Mouse (Mus musculus) liver, embryonic 13.5 days (tissue): ENCODE measurements at regions not wholly inside any gene's neighbourhood (a gene's known extent, or its start where the extent isn't known, plus 50 kb on each side); places are given as distances from the start of the nearest gene placed in this dataset.

ENCODE experiments used
- ATAC-seq: fragments of 200-750 bp; cut with Nextera tagmentation; 2 replicates; pipeline ENCODE4 v1.8.0; 2017; ENCODE audit warnings: low read depth, mild to moderate bottlenecking, moderate number of reproducible peaks, moderate library complexity
- DNase-seq: peaks from one replicate; pipeline ENCODE4 v3.0.0; 2022
- H3K27ac ChIP-seq: fragments of 300-500 bp; sonication (generic); 2 replicates; pipeline ENCODE4 v1.5.1; 2015; ENCODE audit warnings: moderate library complexity, mild to moderate bottlenecking, inconsistent platforms
- H3K27me3 ChIP-seq: fragments of 300-500 bp; sonication (generic); 2 replicates; pipeline ENCODE4 v1.6.1; 2015; ENCODE audit warnings: mild to moderate bottlenecking, inconsistent platforms
- H3K36me3 ChIP-seq: fragments of 300-500 bp; sonication (generic); 2 replicates; pipeline ENCODE4 v1.6.1; 2015; ENCODE audit warnings: mild to moderate bottlenecking, inconsistent platforms
- H3K4me1 ChIP-seq: fragments of 300-500 bp; sonication (generic); replicated peaks from 2 replicates; pipeline ENCODE4 v1.6.1; 2015; ENCODE audit warnings: inconsistent platforms
- H3K4me2 ChIP-seq: fragments of 300-500 bp; sonication (generic); 2 replicates; pipeline ENCODE4 v1.6.1; 2015; ENCODE audit warnings: inconsistent platforms, mild to moderate bottlenecking, moderate library complexity
- H3K4me3 ChIP-seq: fragments of 300-500 bp; sonication (generic); replicated peaks from 2 replicates; pipeline ENCODE4 v1.5.1; 2015; ENCODE audit warnings: mild to moderate bottlenecking, inconsistent platforms
- H3K9ac ChIP-seq: fragments of 300-500 bp; sonication (generic); 2 replicates; pipeline ENCODE4 v1.6.1; 2015; ENCODE audit warnings: mild to moderate bottlenecking, inconsistent platforms
- H3K9me3 ChIP-seq: fragments of 300-500 bp; sonication (generic); replicated peaks from 2 replicates; pipeline ENCODE4 v1.6.1; 2016; ENCODE audit warnings: inconsistent platforms
- WGBS: fragments of 180-500 bp; shearing (Covaris S2); methylation state at CpG from one replicate; pipeline ENCODE4 v1.1.7; 2015; ENCODE audit not compliant: insufficient replicate concordance; 5-methylcytosine and 5-hydroxymethylcytosine counted together

- 59% methylated on average over 6 of the region's 6 CpGs for WGBS
- no peak overlapping the region for H3K9ac ChIP-seq
- no peaks in the 10 kb centered on the region for H3K9me3 ChIP-seq
- no peak overlapping the region for H3K4me2 ChIP-seq
- ATAC-seq = no peak
- H3K4me3 ChIP-seq = no peak overlapping the region
- H3K4me1 ChIP-seq = no peaks in the 10 kb centered on the region
- DNase-seq = no peak
- no peak overlapping the region for H3K27ac ChIP-seq
- H3K27me3 ChIP-seq = no peaks in the 10 kb centered on the region
- H3K36me3 ChIP-seq = no peaks in the 10 kb centered on the region
These were observed 537.8 kb downstream of the Grin2a start for GRCm38 (mm10) chr16:9457574-9457973.

- WGBS = 69% methylated on average over 3 of the region's 3 CpGs
- no peak overlapping the region for H3K27ac ChIP-seq
- no peaks in the 10 kb centered on the region for H3K36me3 ChIP-seq
- no peak overlapping the region for H3K4me2 ChIP-seq
- no peak overlapping the region for H3K9ac ChIP-seq
- no peak for ATAC-seq
- H3K9me3 ChIP-seq = no peaks in the 10 kb centered on the region
- H3K27me3 ChIP-seq = no peaks in the 10 kb centered on the region
- H3K4me3 ChIP-seq = no peak overlapping the region
- no peaks in the 10 kb centered on the region for H3K4me1 ChIP-seq
- DNase-seq = no peak
These were observed 532.9 kb downstream of the Grin2a start for GRCm38 (mm10) chr16:9462497-9462896.

- H3K4me2 ChIP-seq = no peak overlapping the region
- WGBS = 41% methylated on average over 4 of the region's 4 CpGs
- H3K27ac ChIP-seq = no peak overlapping the region
- H3K9me3 ChIP-seq = no peaks in the 10 kb centered on the region
- DNase-seq = no peak
- no peak overlapping the region for H3K9ac ChIP-seq
- H3K36me3 ChIP-seq = no peaks in the 10 kb centered on the region
- no peak overlapping the region for H3K4me3 ChIP-seq
- no peak for ATAC-seq
- H3K4me1 ChIP-seq = no peaks in the 10 kb centered on the region
- no peaks in the 10 kb centered on the region for H3K27me3 ChIP-seq
These were observed 526.0 kb downstream of the Grin2a start for GRCm38 (mm10) chr16:9469394-9469793.

GRCm38 (mm10) chr16:9485291-9485690 lies 510.1 kb downstream of the Grin2a start:
- no peak overlapping the region for H3K4me2 ChIP-seq
- H3K4me1 ChIP-seq = no peaks in the 10 kb centered on the region
- H3K36me3 ChIP-seq = no peaks in the 10 kb centered on the region
- WGBS = 58% methylated on average over 1 of the region's 1 CpGs
- H3K4me3 ChIP-seq = no peak overlapping the region
- ATAC-seq (no peak), DNase-seq (no peak)
- no peak overlapping the region for H3K27ac ChIP-seq
- H3K27me3 ChIP-seq = no peaks in the 10 kb centered on the region
- no peaks in the 10 kb centered on the region for H3K9me3 ChIP-seq
- no peak overlapping the region for H3K9ac ChIP-seq

- Histone ChIP-seq H3K27me3 (no peaks in the 10 kb centered on the region), H3K4me2 (no peak overlapping the region), H3K36me3 (no peaks in the 10 kb centered on the region), H3K27ac (no peak overlapping the region), H3K4me1 (no peaks in the 10 kb centered on the region), H3K4me3 (no peak overlapping the region), H3K9me3 (no peaks in the 10 kb centered on the region), H3K9ac (no peak overlapping the region)
- ATAC-seq (no peak), DNase-seq (no peak)
- WGBS = 38% methylated on average over 2 of the region's 2 CpGs
These were observed 497.1 kb downstream of the Grin2a start for GRCm38 (mm10) chr16:9498301-9498700.

GRCm38 (mm10) chr16:9501713-9502112 lies 493.6 kb downstream of the Grin2a start:
- Histone ChIP-seq H3K27ac (no peak overlapping the region), H3K4me1 (no peaks in the 10 kb centered on the region), H3K27me3 (no peaks in the 10 kb centered on the region), H3K9me3 (no peaks in the 10 kb centered on the region), H3K9ac (no peak overlapping the region), H3K4me3 (no peak overlapping the region), H3K36me3 (no peaks in the 10 kb centered on the region), H3K4me2 (no peak overlapping the region)
- no peak for DNase-seq
- 61% methylated on average over 4 of the region's 4 CpGs for WGBS
- no peak for ATAC-seq

GRCm38 (mm10) chr16:9509666-9510065 lies 485.7 kb downstream of the Grin2a start:
- Histone ChIP-seq H3K9me3 (no peaks in the 10 kb centered on the region), H3K27me3 (no peaks in the 10 kb centered on the region), H3K9ac (no peak overlapping the region), H3K4me2 (no peak overlapping the region), H3K4me3 (no peak overlapping the region), H3K27ac (no peak overlapping the region), H3K36me3 (no peaks in the 10 kb centered on the region), H3K4me1 (no peaks in the 10 kb centered on the region)
- no peak for ATAC-seq
- DNase-seq = no peak
- WGBS = 48% methylated on average over 1 of the region's 1 CpGs

- H3K9ac ChIP-seq = no peak overlapping the region
- ATAC-seq (no peak), DNase-seq (no peak)
- H3K36me3 ChIP-seq = no peaks in the 10 kb centered on the region
- H3K9me3 ChIP-seq = no peaks in the 10 kb centered on the region
- H3K27me3 ChIP-seq = no peaks in the 10 kb centered on the region
- H3K4me2 ChIP-seq = no peak overlapping the region
- H3K4me3 ChIP-seq = no peak overlapping the region
- no peaks in the 10 kb centered on the region for H3K4me1 ChIP-seq
- 45% methylated on average over 4 of the region's 4 CpGs for WGBS
- H3K27ac ChIP-seq = no peak overlapping the region
These were observed 480.8 kb downstream of the Grin2a start for GRCm38 (mm10) chr16:9514538-9514937.
